Mouse (Mus musculus) CH12.LX (cell line): Measurements from ENCODE around the gene Cdh26. TPM values are rescaled to one million over a fixed set of nuclear protein-coding genes. Genes with fewer than 3 reads are reported as not detected.
A peak's percentile ranks its signal among the peaks of the same experiment; 100 is the strongest.

Source experiments
- DNase-seq: peaks from one replicate; pipeline ENCODE4 v3.0.0-alpha.2; 2013; ENCODE audit errors: extremely low read depth
- H3K27ac ChIP-seq: 2 replicates; pipeline ENCODE4 v1.5.1; 2012; ENCODE audit warnings: low read depth, mild to moderate bottlenecking, control low read depth, moderate library complexity; ENCODE audit not compliant: insufficient read depth
- H3K27me3 ChIP-seq: replicated peaks from 2 replicates; pipeline ENCODE3; 2012; ENCODE audit warnings: inconsistent platforms
- H3K36me3 ChIP-seq, 2 experiments: replicated peaks in 1 of 2; 2 replicates each; pipeline versions ENCODE3 to v1.6.1; 2012; ENCODE audit warnings: inconsistent platforms in 1 of 2, low read length in 1 of 2, mild to moderate bottlenecking in 1 of 2, mixed read lengths in 1 of 2, moderate library complexity in 1 of 2; ENCODE audit not compliant: control insufficient read depth in 1 of 2, insufficient read depth in 1 of 2
- H3K4me1 ChIP-seq, 2 experiments: 2 replicates each; pipeline ENCODE4 v1.6.1; 2012; ENCODE audit warnings: inconsistent platforms in 1 of 2, moderate library complexity in 1 of 2; ENCODE audit not compliant: insufficient read depth in 2 of 2, control insufficient read depth in 1 of 2
- H3K4me2 ChIP-seq: 2 replicates; pipeline ENCODE4 v1.6.1; 2012; ENCODE audit warnings: low read depth, mild to moderate bottlenecking, control low read depth; ENCODE audit not compliant: poor library complexity, insufficient read depth, severe bottlenecking
- H3K4me3 ChIP-seq, 3 experiments: fragments of 150-350 bp in 1 of 3; sonication (generic) in 1 of 3; replicated peaks in 1 of 3; 2 replicates each; pipeline versions ENCODE3 to v1.5.1; 2011 to 2012; ENCODE audit warnings: low read depth in 2 of 3, low read length in 2 of 3, mild to moderate bottlenecking in 2 of 3, moderate library complexity in 2 of 3, control low read depth in 1 of 3, improper control_type of control experiment in 1 of 3, inconsistent platforms in 1 of 3, mixed read lengths in 1 of 3; ENCODE audit not compliant: poor library complexity in 1 of 3
- H3K79me2 ChIP-seq: replicated peaks from 2 replicates; pipeline ENCODE4 v1.6.1; 2012; ENCODE audit warnings: mild to moderate bottlenecking, moderate library complexity; ENCODE audit not compliant: control insufficient read depth, poor library complexity, insufficient read depth, severe bottlenecking; ENCODE audit errors: extremely low read depth
- H3K9ac ChIP-seq: 2 replicates; pipeline ENCODE4 v1.6.1; 2012; ENCODE audit warnings: low read depth, mild to moderate bottlenecking, control low read depth, moderate library complexity; ENCODE audit not compliant: insufficient read depth
- H3K9me3 ChIP-seq: replicated peaks from 2 replicates; pipeline ENCODE3; 2012; ENCODE audit warnings: low read length, inconsistent platforms, mixed read lengths
- BHLHE40 ChIP-seq: IDR thresholded peaks from 2 replicates; pipeline ENCODE4 v1.6.1; 2011; ENCODE audit warnings: mild to moderate bottlenecking, low read depth, low read length, improper control_type of control experiment
- CHD2 ChIP-seq: IDR thresholded peaks from 2 replicates; pipeline ENCODE4 v1.6.1; 2011; ENCODE audit warnings: low read length, improper control_type of control experiment
- CTCF ChIP-seq, 2 experiments: IDR thresholded peaks in 1 of 2; conservative IDR thresholded peaks in 1 of 2; 2 replicates each; pipeline ENCODE4 v1.5.1; 2011 to 2012; ENCODE audit warnings: low read depth in 2 of 2, low read length in 2 of 2, improper control_type of control experiment in 1 of 2, inconsistent platforms in 1 of 2, mild to moderate bottlenecking in 1 of 2, moderate library complexity in 1 of 2
- E2F4 ChIP-seq: IDR thresholded peaks from 2 replicates; pipeline ENCODE4 v1.6.1; 2011; ENCODE audit warnings: low read depth, low read length, improper control_type of control experiment; ENCODE audit not compliant: insufficient replicate concordance
- ELF1 ChIP-seq: IDR thresholded peaks from 2 replicates; pipeline ENCODE4 v1.6.1; 2014; ENCODE audit warnings: low read depth, mild to moderate bottlenecking, inconsistent platforms, low read length, improper control_type of control experiment
- ETS1 ChIP-seq: conservative IDR thresholded peaks from 2 replicates; pipeline ENCODE4 v1.6.1; 2012; ENCODE audit warnings: low read depth, mild to moderate bottlenecking, inconsistent platforms, low read length, improper control_type of control experiment, moderate library complexity
- HCFC1 ChIP-seq: IDR thresholded peaks from 2 replicates; pipeline ENCODE4 v1.6.1; 2012; ENCODE audit warnings: low read depth, mild to moderate bottlenecking, inconsistent platforms, low read length, improper control_type of control experiment
- IRF4 ChIP-seq: IDR thresholded peaks from 2 replicates; pipeline ENCODE4 v1.6.1; 2014; ENCODE audit warnings: low read depth, mild to moderate bottlenecking, inconsistent platforms, low read length, improper control_type of control experiment
- JUN ChIP-seq: IDR thresholded peaks from 2 replicates; pipeline ENCODE4 v1.6.1; 2011; ENCODE audit warnings: low read depth, mild to moderate bottlenecking, low read length, improper control_type of control experiment, moderate library complexity; ENCODE audit not compliant: insufficient read depth
- KAT2A ChIP-seq: IDR thresholded peaks from 2 replicates; pipeline ENCODE4 v1.6.1; 2012; ENCODE audit warnings: low read length, improper control_type of control experiment, inconsistent platforms; ENCODE audit not compliant: insufficient replicate concordance
- MAFK ChIP-seq: IDR thresholded peaks from 2 replicates; pipeline ENCODE4 v1.6.1; 2011; ENCODE audit warnings: low read length, improper control_type of control experiment; ENCODE audit not compliant: insufficient replicate concordance
- MEF2A ChIP-seq: IDR thresholded peaks from 2 replicates; pipeline ENCODE4 v1.6.1; 2014; ENCODE audit warnings: low read depth, mild to moderate bottlenecking, inconsistent platforms, low read length, improper control_type of control experiment, borderline replicate concordance
- MYC ChIP-seq: IDR thresholded peaks from 2 replicates; pipeline ENCODE4 v1.6.1; 2011; ENCODE audit warnings: low read depth, mild to moderate bottlenecking, improper control_type of control experiment, low read length
- NELFE ChIP-seq: IDR thresholded peaks from 2 replicates; pipeline ENCODE4 v1.6.1; 2011; ENCODE audit warnings: low read depth, low read length, improper control_type of control experiment
- NRF1 ChIP-seq: IDR thresholded peaks from 2 replicates; pipeline ENCODE4 v1.6.1; 2014; ENCODE audit warnings: low read depth, mild to moderate bottlenecking, inconsistent platforms, low read length, improper control_type of control experiment, moderate library complexity
- SIN3A ChIP-seq: IDR thresholded peaks from 2 replicates; pipeline ENCODE4 v1.6.1; 2012; ENCODE audit warnings: low read length, improper control_type of control experiment, inconsistent platforms
- SMC3 ChIP-seq: IDR thresholded peaks from 2 replicates; pipeline ENCODE4 v1.6.1; 2011; ENCODE audit warnings: low read depth, low read length, improper control_type of control experiment
- TCF12 ChIP-seq: IDR thresholded peaks from 2 replicates; pipeline ENCODE4 v1.6.1; 2014; ENCODE audit warnings: low read depth, mild to moderate bottlenecking, inconsistent platforms, low read length, improper control_type of control experiment
- USF1 ChIP-seq: IDR thresholded peaks from 2 replicates; pipeline ENCODE4 v1.6.1; 2014; ENCODE audit warnings: low read depth, mild to moderate bottlenecking, inconsistent platforms, low read length, improper control_type of control experiment
- ZC3H11A ChIP-seq: IDR thresholded peaks from 2 replicates; pipeline ENCODE4 v1.6.1; 2012; ENCODE audit warnings: low read depth, mild to moderate bottlenecking, inconsistent platforms, low read length, improper control_type of control experiment
- ZKSCAN1 ChIP-seq: IDR thresholded peaks from 2 replicates; pipeline ENCODE4 v1.6.1; 2012; ENCODE audit warnings: low read depth, inconsistent platforms, low read length, improper control_type of control experiment, borderline replicate concordance
- ZMIZ1 ChIP-seq: IDR thresholded peaks from 2 replicates; pipeline ENCODE4 v1.6.1; 2012; ENCODE audit warnings: low read depth, mild to moderate bottlenecking, inconsistent platforms, low read length, improper control_type of control experiment
- dilution Hi-C: fragments of 300-500 bp; cut with MboI; formaldehyde crosslinking; loops from 2 replicates; pipeline ENCODE4 v1.14.3; 2020; ENCODE audit warnings: low sequenced_read_pairs; ENCODE audit not compliant: extremely low pct_unique_long_range_greater_than_20kb, extremely low pct_ligation_motif_present
- in situ Hi-C: fragments of 300-500 bp; cut with MboI; formaldehyde crosslinking; loops from 3 replicates; pipeline ENCODE4 v1.14.3; 2019; ENCODE audit warnings: low sequenced_read_pairs, low pct_ligation_motif_present, low pct_unique_long_range_greater_than_20kb, mixed read lengths
- polyA plus RNA-seq: library from polyadenylated mRNA; unstranded; fragments of >175 nt; gene quantifications from 2 replicates; pipeline ENCODE4 v1.2.1, GENCODE M21; 2012; ENCODE audit warnings: low read depth; ENCODE audit not compliant: insufficient read length
- total RNA-seq, 2 experiments: library from RNA; depleted of rRNA; stranded (reverse); fragments of 300-350 nt in 1 of 2; fragments of >200 nt in 1 of 2; gene quantifications; 2 replicates each; pipeline ENCODE4 v1.2.3; 2012 to 2014

The Cdh26 gene
- total and polyA plus RNA-seq, 3 experiments: not detected

DNA sequence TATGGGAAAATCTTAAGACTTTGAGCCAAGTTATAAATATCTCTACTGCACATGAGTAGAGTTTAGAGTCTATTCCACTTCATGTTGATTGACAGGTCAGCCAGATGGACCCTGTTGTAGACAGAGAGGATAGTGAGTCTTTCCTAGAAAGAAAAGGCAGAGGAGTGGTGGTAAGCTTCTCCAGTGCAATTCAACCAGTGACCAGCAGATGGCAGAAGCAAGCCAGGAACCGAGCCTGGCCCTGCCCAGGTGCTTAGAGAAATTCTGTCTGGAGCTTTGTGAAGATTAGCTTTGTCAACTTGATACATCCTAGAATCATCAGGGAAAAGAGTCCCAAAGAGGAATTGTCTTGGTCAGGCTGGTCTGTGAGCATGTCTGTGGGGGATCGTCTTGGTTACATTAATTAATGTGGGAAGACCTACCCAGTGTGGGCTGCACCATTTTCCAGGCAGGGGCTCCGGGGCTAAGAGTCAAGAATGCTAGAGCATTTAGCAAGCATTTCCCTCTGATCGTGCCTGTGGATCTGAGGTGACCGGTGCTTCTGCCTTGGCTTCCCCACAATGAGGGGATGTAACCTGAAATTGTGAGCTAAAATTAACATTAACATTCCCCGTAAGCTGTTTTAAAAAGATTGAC is 77.2 kb downstream of the Cdh26 start (continued):
- TF ChIP-seq MAFK: no peak
- peak; percentile 11; the same call in 1 of the 2 replicates for TF ChIP-seq ZC3H11A
- no peak for TF ChIP-seq ZKSCAN1
- no peak for TF ChIP-seq E2F4
- no peak for TF ChIP-seq MYC
- no peak for TF ChIP-seq CHD2
- no peak for TF ChIP-seq IRF4

DNA sequence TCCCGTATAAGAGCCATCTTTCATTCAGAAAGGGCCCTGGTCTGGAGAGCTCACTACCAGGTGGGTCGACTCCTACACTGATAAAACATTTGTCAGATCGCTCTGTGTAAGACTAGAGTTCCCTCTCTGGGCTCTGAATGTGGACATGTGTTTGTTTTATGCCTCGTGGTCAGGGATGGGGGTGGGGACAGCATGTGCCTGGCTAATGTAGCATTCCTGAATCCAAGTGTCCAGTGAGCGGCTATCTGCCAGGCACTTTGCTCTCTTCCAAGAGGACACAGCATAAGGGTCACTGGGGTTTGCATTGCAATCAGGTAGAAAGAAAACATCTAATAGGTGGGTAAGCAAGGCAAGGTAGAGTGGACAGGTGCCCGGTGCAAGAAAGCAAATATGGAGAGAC is 77.9 kb downstream of the Cdh26 start:
- Histone ChIP-seq H3K9ac (no peak overlapping the region), H3K4me3 (no peak overlapping the region), H3K27ac (no peak overlapping the region), H3K79me2 (no peaks in the 10 kb centered on the region), H3K27me3 (peaks cover 6% of the 10 kb centered on the region), H3K36me3 (no peaks in the 10 kb centered on the region), H3K4me2 (no peak overlapping the region), H3K4me1 (no peaks in the 10 kb centered on the region; a peak in 1 of 4 replicates), H3K9me3 (no peaks in the 10 kb centered on the region)
- in situ Hi-C loops: no loop called here
- DNase-seq: no peak
- TF ChIP-seq ZKSCAN1 (no peak), MEF2A (no peak), CTCF (conservative IDR thresholded peaks at IDR 0.05 in 1 of 2, IDR thresholded peaks at IDR 0.05 in 1 of 2; ENCODE audit: low read depth in 2 of 2, low read length in 2 of 2) (no peak)
- dilution Hi-C loops: no loop called here

DNA sequence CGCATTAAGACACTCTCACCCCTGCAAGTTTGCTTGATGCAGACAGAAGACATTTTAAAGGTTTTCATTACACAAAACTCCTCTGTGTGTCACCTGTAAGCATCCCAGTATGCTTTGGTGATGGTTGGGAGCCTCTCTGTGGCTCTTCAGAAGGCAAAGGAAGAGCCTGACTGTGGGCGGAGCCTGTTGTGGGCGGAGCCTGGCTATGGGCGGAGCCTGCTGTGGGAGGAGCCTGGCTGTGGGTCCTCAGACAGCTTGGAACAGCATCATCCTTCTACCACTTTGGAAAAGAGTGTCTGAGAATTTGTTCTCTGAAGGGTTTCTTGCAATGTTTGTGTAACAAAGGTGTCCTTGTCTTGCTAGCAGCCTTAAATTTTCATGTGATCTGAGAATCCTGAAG is 82.7 kb downstream of the Cdh26 start:
- DNase-seq: no peak
- TF ChIP-seq ETS1: no peak
- no peaks in the 10 kb centered on the region for H3K36me3 ChIP-seq
- H3K9me3 ChIP-seq: no peaks in the 10 kb centered on the region
- no peak overlapping the region for H3K27ac ChIP-seq
- in situ Hi-C loops (no loop called here), dilution Hi-C loops (no loop called here)
- no peak overlapping the region for H3K9ac ChIP-seq
- H3K27me3 ChIP-seq: peaks cover 21% of the 10 kb centered on the region
- H3K79me2 ChIP-seq: no peaks in the 10 kb centered on the region
- H3K4me2 ChIP-seq: no peak overlapping the region
- peaks cover 11 to 12% of the 10 kb centered on the region in 2 experiments for H3K4me1 ChIP-seq
- H3K4me3 ChIP-seq: no peak overlapping the region

DNA sequence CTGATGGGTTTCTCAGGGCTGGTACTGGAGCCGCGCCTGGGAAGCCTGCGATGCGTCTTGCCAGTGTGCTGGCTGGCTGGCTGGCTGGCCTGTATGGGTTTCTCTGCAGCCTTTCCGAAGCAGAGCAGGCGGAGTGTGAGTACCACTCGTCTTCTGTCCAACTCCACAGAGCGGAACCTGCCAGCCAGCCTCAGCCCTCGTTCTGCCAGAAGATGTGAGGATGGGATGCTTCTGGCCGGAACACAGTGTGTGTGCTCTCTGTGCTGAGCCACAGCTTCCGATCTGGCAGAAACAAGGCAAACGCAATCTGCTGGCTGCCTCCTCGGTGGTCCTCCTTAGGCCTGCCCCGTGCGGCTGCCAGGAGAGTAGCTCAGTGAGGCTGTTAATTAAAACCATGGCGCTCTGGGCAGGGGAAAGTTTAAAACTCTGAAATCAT is 83.3 kb downstream of the Cdh26 start:
- no peak overlapping the region for H3K9ac ChIP-seq
- H3K9me3 ChIP-seq: no peaks in the 10 kb centered on the region
- peaks cover 11 to 12% of the 10 kb centered on the region in 2 experiments for H3K4me1 ChIP-seq
- no peaks in the 10 kb centered on the region for H3K79me2 ChIP-seq
- in situ Hi-C loops: no loop called here
- TF ChIP-seq ZC3H11A (no peak), NRF1 (no peak), HCFC1 (no peak), SIN3A (no peak), SMC3 (no peak), IRF4 (no peak), JUN (no peak), TCF12 (no peak), BHLHE40 (no peak), MYC (no peak), KAT2A (no peak), USF1 (no peak), ZMIZ1 (no peak), ELF1 (no peak), NELFE (no peak), E2F4 (no peak), MEF2A (no peak)
- H3K4me3 ChIP-seq: no peak overlapping the region
- H3K4me2 ChIP-seq: no peak overlapping the region
- no peaks in the 10 kb centered on the region for H3K36me3 ChIP-seq
- no peak for DNase-seq
- dilution Hi-C loops: no loop called here
- peaks cover 21% of the 10 kb centered on the region for H3K27me3 ChIP-seq
- H3K27ac ChIP-seq: no peak overlapping the region
